Mouse (Mus musculus): ENCODE measurements at regions not wholly inside any gene's neighbourhood (a gene's known extent, or its start where the extent isn't known, plus 50 kb on each side); places are given as distances from the start of the nearest gene placed in this dataset.

DNA sequence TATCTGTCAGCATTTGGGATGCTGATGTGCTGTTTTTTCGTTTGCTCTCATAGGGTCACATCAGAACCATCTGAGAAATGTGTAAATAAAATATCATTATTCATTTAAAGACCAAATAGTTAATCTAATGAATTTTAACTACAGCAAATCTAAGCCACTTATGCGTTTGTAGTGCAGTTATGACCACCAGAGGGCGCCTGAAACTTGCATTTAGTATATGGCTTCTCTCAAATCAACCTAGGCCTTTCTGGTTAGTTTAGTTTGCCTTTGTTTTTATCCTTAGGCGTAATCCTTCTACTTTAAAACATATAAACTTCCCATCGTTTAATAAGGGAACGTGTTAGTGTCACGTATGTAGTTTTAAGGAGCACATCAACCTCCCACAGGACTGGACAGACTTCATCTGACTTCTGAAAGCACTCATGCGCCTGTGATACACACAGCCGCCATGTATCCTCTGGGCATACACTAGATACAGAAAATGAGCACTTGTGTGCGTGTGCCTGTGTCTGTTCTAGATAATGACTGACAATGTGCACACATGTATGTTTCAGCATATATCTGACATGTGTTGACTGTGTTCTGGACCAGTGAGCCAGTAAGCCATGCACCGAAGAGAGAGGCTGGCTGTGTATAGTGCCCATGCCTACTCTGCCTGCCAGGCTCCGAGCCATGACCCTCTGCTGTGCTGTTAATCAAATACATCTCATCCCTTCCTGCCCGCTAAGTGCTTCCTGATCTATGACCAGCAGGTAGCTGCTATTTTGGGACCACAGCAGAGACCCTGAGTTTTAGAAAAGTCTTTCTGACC, 169.4 kb downstream of the Thbs2 start:
- Histone ChIP-seq H3K27me3 (ENCODE audit: control insufficient read depth, insufficient read depth, low read length) (no peaks in the 10 kb centered on the region), H3K27ac (ENCODE audit: control insufficient read depth, insufficient read depth, low read depth, low read length) (no peak overlapping the region), H3K4me3 (ENCODE audit: control insufficient read depth, low read depth, low read length) (no peak overlapping the region), H3K4me1 (ENCODE audit: control insufficient read depth, insufficient read depth, low read length) (no peaks in the 10 kb centered on the region), H3K36me3 (ENCODE audit: control insufficient read depth, insufficient read depth, low read length) (no peaks in the 10 kb centered on the region)
- TF ChIP-seq POLR2A (IDR thresholded peaks at IDR 0.05; ENCODE audit: control insufficient read depth, low read depth, low read length) (no peak), CTCF (IDR thresholded peaks at IDR 0.05; ENCODE audit: control insufficient read depth, insufficient read depth, insufficient replicate concordance, low read depth, low read length) (no peak)

DNA sequence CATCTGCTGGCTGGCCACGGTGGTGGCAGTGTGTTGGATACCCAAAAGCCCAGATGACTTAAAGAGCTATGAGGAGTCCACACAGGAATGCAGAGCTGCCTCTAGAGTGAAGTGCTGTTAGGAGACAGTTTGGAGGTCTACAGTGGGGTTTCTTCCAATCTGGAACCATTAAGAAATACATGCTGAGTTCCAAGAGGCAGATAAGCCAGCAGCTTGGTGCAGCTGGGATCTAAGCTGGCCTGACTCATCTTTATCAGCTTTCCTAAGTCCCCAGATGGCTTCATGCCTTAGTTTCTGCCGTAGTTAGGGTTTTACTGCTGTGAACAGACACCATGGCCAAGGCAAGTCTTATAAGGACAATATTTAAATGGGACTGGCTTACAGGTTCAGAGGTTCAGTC, 172.0 kb downstream of the Thbs2 start:
- TF ChIP-seq POLR2A (IDR thresholded peaks at IDR 0.05; ENCODE audit: control insufficient read depth, low read depth, low read length) (no peak), CTCF (IDR thresholded peaks at IDR 0.05; ENCODE audit: control insufficient read depth, insufficient read depth, insufficient replicate concordance, low read depth, low read length) (no peak)
- H3K4me1 ChIP-seq (ENCODE audit: control insufficient read depth, insufficient read depth, low read length), result no peaks in the 10 kb centered on the region

DNA sequence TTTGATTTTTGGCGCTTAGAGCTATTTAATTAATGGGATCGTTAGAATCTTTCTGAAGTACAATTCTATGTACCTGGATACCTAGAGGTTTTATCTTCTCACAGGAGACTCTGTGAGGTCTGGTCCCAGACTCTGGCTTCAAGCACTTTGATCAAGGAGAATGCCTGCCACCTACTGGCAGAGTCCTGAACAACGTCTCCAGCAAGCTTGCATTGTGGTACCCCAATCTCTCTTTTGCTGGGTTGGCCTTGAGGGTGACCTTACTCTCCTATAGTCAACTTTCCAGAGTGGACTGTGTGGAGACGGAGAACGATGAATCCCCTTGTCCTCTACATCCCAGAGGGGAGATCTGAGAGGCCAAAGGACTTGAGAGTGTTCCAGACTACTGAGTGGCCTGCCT, 173.5 kb downstream of the Thbs2 start:
- Histone ChIP-seq H3K4me1 (ENCODE audit: control insufficient read depth, insufficient read depth, low read length) (no peaks in the 10 kb centered on the region), H3K4me3 (ENCODE audit: control insufficient read depth, low read depth, low read length) (no peak overlapping the region)
- no peak for TF ChIP-seq POLR2A (IDR thresholded peaks at IDR 0.05; ENCODE audit: control insufficient read depth, low read depth, low read length)
- peak; percentile 72; the same call in 1 of the 2 replicates for TF ChIP-seq CTCF (IDR thresholded peaks at IDR 0.05; ENCODE audit: control insufficient read depth, insufficient read depth, insufficient replicate concordance, low read depth, low read length)

More for the DNA sequence above, 172.0 kb downstream of the Thbs2 start:
- H3K4me3 ChIP-seq (ENCODE audit: control insufficient read depth, low read depth, low read length), result no peak overlapping the region
- H3K27me3 ChIP-seq (ENCODE audit: control insufficient read depth, insufficient read depth, low read length), result no peaks in the 10 kb centered on the region
- no peak overlapping the region for H3K27ac ChIP-seq (ENCODE audit: control insufficient read depth, insufficient read depth, low read depth, low read length)
- H3K36me3 ChIP-seq (ENCODE audit: control insufficient read depth, insufficient read depth, low read length), result no peaks in the 10 kb centered on the region

DNA sequence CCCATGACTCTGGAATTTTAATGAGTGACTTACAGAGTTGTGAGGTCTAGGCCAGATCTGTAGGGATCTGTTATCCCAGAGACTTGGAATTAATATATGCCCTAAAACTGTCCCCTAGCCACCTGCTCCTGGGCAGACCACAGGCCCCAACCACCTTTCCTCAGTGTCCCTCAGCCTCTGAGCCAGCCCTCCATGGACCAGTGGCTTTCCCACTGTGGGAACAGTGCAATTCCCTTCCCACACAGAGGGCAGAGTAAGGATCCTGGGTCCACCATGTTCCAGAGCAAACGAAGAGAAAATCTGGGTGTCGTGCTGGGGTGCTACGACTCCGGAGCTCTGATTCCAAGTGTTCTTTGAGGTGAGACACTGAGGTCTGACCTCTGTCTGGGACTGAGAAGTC, 174.7 kb downstream of the Thbs2 start:
- Histone ChIP-seq H3K4me1 (ENCODE audit: control insufficient read depth, insufficient read depth, low read length) (no peaks in the 10 kb centered on the region), H3K27ac (ENCODE audit: control insufficient read depth, insufficient read depth, low read depth, low read length) (no peak overlapping the region), H3K27me3 (ENCODE audit: control insufficient read depth, insufficient read depth, low read length) (no peaks in the 10 kb centered on the region), H3K4me3 (ENCODE audit: control insufficient read depth, low read depth, low read length) (no peak overlapping the region), H3K36me3 (ENCODE audit: control insufficient read depth, insufficient read depth, low read length) (no peaks in the 10 kb centered on the region)
- TF ChIP-seq CTCF (IDR thresholded peaks at IDR 0.05; ENCODE audit: control insufficient read depth, insufficient read depth, insufficient replicate concordance, low read depth, low read length) (no peak), POLR2A (IDR thresholded peaks at IDR 0.05; ENCODE audit: control insufficient read depth, low read depth, low read length) (no peak)

More for the DNA sequence above, 173.5 kb downstream of the Thbs2 start:
- no peak overlapping the region for H3K27ac ChIP-seq (ENCODE audit: control insufficient read depth, insufficient read depth, low read depth, low read length)
- H3K36me3 ChIP-seq (ENCODE audit: control insufficient read depth, insufficient read depth, low read length), result no peaks in the 10 kb centered on the region
- H3K27me3 ChIP-seq (ENCODE audit: control insufficient read depth, insufficient read depth, low read length), result no peaks in the 10 kb centered on the region

DNA sequence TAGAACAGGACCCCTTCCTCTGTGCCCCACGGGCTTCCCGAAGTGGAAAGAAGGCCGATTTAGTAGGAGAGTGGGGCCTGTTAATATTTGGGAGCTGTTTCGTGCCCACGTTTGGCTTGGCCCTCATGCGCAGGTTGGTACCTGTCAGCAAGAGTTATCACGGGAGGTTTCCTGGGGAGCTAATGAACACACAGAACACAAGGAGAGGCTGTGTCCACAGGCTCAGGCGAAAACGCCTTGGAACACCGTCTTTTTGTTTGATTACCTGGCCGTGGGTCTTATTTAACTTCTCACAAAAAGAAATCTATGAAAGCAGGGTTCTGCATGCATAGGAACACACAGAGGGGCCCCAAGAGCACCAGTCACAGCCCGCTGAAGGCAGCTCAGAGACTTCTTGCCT, 175.8 kb downstream of the Thbs2 start:
- Histone ChIP-seq H3K36me3 (ENCODE audit: control insufficient read depth, insufficient read depth, low read length) (no peaks in the 10 kb centered on the region), H3K4me3 (ENCODE audit: control insufficient read depth, low read depth, low read length) (no peak overlapping the region), H3K4me1 (ENCODE audit: control insufficient read depth, insufficient read depth, low read length) (no peaks in the 10 kb centered on the region), H3K27me3 (ENCODE audit: control insufficient read depth, insufficient read depth, low read length) (no peaks in the 10 kb centered on the region), H3K27ac (ENCODE audit: control insufficient read depth, insufficient read depth, low read depth, low read length) (no peak overlapping the region)
- no peak for TF ChIP-seq CTCF (IDR thresholded peaks at IDR 0.05; ENCODE audit: control insufficient read depth, insufficient read depth, insufficient replicate concordance, low read depth, low read length)
- TF ChIP-seq POLR2A (IDR thresholded peaks at IDR 0.05; ENCODE audit: control insufficient read depth, low read depth, low read length), result no peak

DNA sequence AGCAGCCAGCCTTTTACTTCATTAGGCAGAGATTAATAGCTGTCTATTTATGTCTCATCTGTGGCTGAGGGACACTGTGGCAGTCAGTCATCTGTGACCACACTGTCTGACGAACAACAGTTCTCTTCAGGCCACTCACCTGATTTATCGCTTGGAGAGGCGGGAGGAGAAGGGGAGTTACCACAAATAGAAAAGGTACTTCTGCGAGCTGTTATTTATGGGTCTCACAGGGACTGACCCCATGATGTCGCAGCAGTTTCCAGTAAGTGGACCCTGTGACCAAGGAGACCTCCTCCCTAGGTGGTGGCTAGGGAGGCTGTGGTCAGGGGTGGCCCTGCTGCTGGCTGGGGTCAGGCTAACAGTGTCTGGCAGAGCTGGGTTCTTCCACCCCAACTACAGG, 176.7 kb downstream of the Thbs2 start:
- no peak overlapping the region for H3K27ac ChIP-seq (ENCODE audit: control insufficient read depth, insufficient read depth, low read depth, low read length)
- H3K36me3 ChIP-seq (ENCODE audit: control insufficient read depth, insufficient read depth, low read length), result no peaks in the 10 kb centered on the region
- no peaks in the 10 kb centered on the region for H3K27me3 ChIP-seq (ENCODE audit: control insufficient read depth, insufficient read depth, low read length)
- TF ChIP-seq POLR2A (IDR thresholded peaks at IDR 0.05; ENCODE audit: control insufficient read depth, low read depth, low read length) (no peak), CTCF (IDR thresholded peaks at IDR 0.05; ENCODE audit: control insufficient read depth, insufficient read depth, insufficient replicate concordance, low read depth, low read length) (no peak)
- H3K4me3 ChIP-seq (ENCODE audit: control insufficient read depth, low read depth, low read length), result no peak overlapping the region
- no peaks in the 10 kb centered on the region for H3K4me1 ChIP-seq (ENCODE audit: control insufficient read depth, insufficient read depth, low read length)

DNA sequence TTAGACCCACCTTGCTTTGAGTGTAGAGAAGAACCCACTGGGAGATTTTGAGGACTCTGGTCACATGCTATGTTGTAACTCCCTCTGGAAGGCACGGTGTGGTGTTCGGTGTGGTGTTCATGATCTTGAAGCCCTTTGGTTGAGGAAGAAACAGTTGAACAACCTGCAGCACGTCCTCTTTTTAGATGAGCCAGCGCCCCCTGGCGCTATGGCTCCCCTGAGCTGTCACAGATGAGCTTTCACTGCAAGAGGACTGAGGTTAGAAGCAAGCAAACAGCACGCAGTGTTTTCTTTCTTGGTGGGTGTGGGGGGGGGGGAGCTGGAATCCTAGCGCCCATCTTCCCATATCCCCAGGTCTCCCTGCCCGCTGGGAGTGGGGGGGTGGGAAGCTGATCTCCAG, 177.9 kb downstream of the Thbs2 start:
- H3K27me3 ChIP-seq (ENCODE audit: control insufficient read depth, insufficient read depth, low read length), result no peaks in the 10 kb centered on the region
- no peak overlapping the region for H3K27ac ChIP-seq (ENCODE audit: control insufficient read depth, insufficient read depth, low read depth, low read length)
- TF ChIP-seq POLR2A (IDR thresholded peaks at IDR 0.05; ENCODE audit: control insufficient read depth, low read depth, low read length) (no peak), CTCF (IDR thresholded peaks at IDR 0.05; ENCODE audit: control insufficient read depth, insufficient read depth, insufficient replicate concordance, low read depth, low read length) (peak; percentile 42; the same call in 1 of the 2 replicates)
- no peaks in the 10 kb centered on the region for H3K4me1 ChIP-seq (ENCODE audit: control insufficient read depth, insufficient read depth, low read length)
- H3K4me3 ChIP-seq (ENCODE audit: control insufficient read depth, low read depth, low read length), result no peak overlapping the region
- no peaks in the 10 kb centered on the region for H3K36me3 ChIP-seq (ENCODE audit: control insufficient read depth, insufficient read depth, low read length)
